ENCODE assay signal across 8 mouse cellular contexts in the genomic region with DNA sequence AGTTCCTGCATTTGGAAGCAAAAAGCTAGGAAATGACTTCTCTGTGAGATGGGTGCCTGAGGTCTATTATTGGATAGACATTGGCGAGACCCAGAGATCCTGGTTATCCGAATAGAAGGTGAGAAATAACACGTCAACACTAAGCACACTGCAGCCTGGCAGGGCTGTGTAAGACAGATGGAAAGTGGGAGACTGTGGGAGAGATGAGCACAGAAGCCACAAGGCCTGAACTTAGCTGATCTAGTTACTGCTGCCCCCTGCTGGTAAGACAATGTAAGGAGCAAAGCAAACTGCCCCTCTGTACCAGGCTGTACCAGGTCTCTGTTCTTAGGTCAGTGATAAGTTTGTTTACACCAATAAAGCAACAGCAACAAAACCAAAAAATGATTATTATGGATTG. TPM values are rescaled to one million over a fixed set of nuclear protein-coding genes. Genes with fewer than 3 reads are reported as not detected.
DNase-seq lines count a peak whose midpoint lies in the region; ATAC-seq lines count a peak whose summit lies in the region.

No protein-coding gene starts in this region.

- peaks cover 2% of the 10 kb centered on the region; the same call in 1 of the 2 replicates for H3K4me1 ChIP-seq in forebrain, embryonic 10.5 days
- H3K4me1 ChIP-seq in liver, embryonic 15.5 days (replicated peaks) = peaks cover 20% of the 10 kb centered on the region
- H3K4me1 ChIP-seq in neural tube, embryonic 14.5 days (ENCODE audit: control insufficient read depth, insufficient read depth, low read length) = no peaks in the 10 kb centered on the region

- H3K27ac ChIP-seq in forebrain, embryonic 10.5 days = no peak overlapping the region
- H3K27ac ChIP-seq in liver, embryonic 15.5 days (replicated peaks) = no peak overlapping the region
- no peak overlapping the region for H3K27ac ChIP-seq in neural tube, embryonic 14.5 days (ENCODE audit: low read depth, low read length)

- H3K4me3 ChIP-seq in forebrain, embryonic 10.5 days = no peak overlapping the region
- H3K4me3 ChIP-seq in liver, embryonic 15.5 days (replicated peaks) = no peak overlapping the region
- H3K4me3 ChIP-seq in neural tube, embryonic 14.5 days (ENCODE audit: low read depth, low read length) = no peak overlapping the region

- peak; percentile 91 for DNase-seq in ES-CJ7 (ENCODE audit: low read depth, low spot score)
- peak; percentile 77 for DNase-seq in c-Kit-positive CD71-negative TER-119-negative erythroid progenitor cells, embryonic 14.5 days (ENCODE audit: low read depth)
- DNase-seq in forebrain, embryonic 10.5 days (ENCODE audit: extremely low spot score, low spot score) = peak; percentile 66
- peak; percentile 65 to 82 for DNase-seq in heart, postnatal 14 days
- DNase-seq in large intestine, adult 2 months (ENCODE audit: low read depth, low spot score) = peak; percentile 32
- peak; percentile 97 for DNase-seq in telencephalon, adult 2 months (ENCODE audit: low read depth, low spot score)

- H3K9me3 ChIP-seq in forebrain, embryonic 10.5 days = no peaks in the 10 kb centered on the region
- no peaks in the 10 kb centered on the region for H3K9me3 ChIP-seq in liver, embryonic 15.5 days (replicated peaks)
- H3K9me3 ChIP-seq in neural tube, embryonic 14.5 days (ENCODE audit: control insufficient read depth, low read length) = no peaks in the 10 kb centered on the region

- no peaks in the 10 kb centered on the region for H3K27me3 ChIP-seq in forebrain, embryonic 10.5 days (ENCODE audit: poor library complexity, severe bottlenecking)
- H3K27me3 ChIP-seq in liver, embryonic 15.5 days = no peaks in the 10 kb centered on the region
- no peaks in the 10 kb centered on the region for H3K27me3 ChIP-seq in neural tube, embryonic 14.5 days (ENCODE audit: control insufficient read depth, insufficient read depth, low read length)

- WGBS in forebrain, embryonic 10.5 days = 29% methylated on average over 3 of the region's 3 CpGs
- WGBS in large intestine, adult 2 months = 41% methylated on average over 3 of the region's 3 CpGs
- whole genome bisulfite sequencing in liver, embryonic 15.5 days (ENCODE audit: insufficient replicate concordance) = 18% methylated on average over 3 of the region's 3 CpGs
- WGBS in neural tube, embryonic 14.5 days = 22% methylated on average over 3 of the region's 3 CpGs

- H3K36me3 ChIP-seq in forebrain, embryonic 10.5 days (replicated peaks) = no peaks in the 10 kb centered on the region
- no peaks in the 10 kb centered on the region for H3K36me3 ChIP-seq in liver, embryonic 15.5 days (replicated peaks)
- no peaks in the 10 kb centered on the region for H3K36me3 ChIP-seq in neural tube, embryonic 14.5 days (ENCODE audit: control insufficient read depth, insufficient read depth, low read length)

- H3K9ac ChIP-seq in liver, embryonic 15.5 days = no peak overlapping the region
- no peak overlapping the region for H3K9ac ChIP-seq in neural tube, embryonic 14.5 days (replicated peaks; ENCODE audit: low read depth, low read length)

- ATAC-seq in liver, embryonic 15.5 days (ENCODE audit: insufficient read depth) = peak; percentile 53; the same call in 1 of the 2 replicates
- ATAC-seq in neural tube, embryonic 14.5 days (ENCODE audit: low read depth) = peak; percentile 96

- intact Hi-C loops in heart, postnatal 14 days (cut with DNase I) = loop anchor here (5.0 kb wide), 1 partner anchor 164 kb away; no protein-coding TSS in a partner anchor

- H3K4me2 ChIP-seq in liver, embryonic 15.5 days = no peak overlapping the region
- H3K4me2 ChIP-seq in neural tube, embryonic 14.5 days (ENCODE audit: low read depth, low read length) = no peak overlapping the region

RNA-seq across cellular contexts. Expression of a gene that starts 5.6 kb away (rescaled TPM):
- 96.8 and 101 TPM in 2 replicates for polyA plus RNA-seq in forebrain, embryonic 10.5 days (2016; fragmentation: Nextera tagmentation; extraction: Ambion mirVana)
- 10 to 100 TPM; 18.6 to 21.8 TPM for total RNA-seq in heart, postnatal 14 days (2021)
- polyA plus RNA-seq in large intestine, adult 2 months (2012; rRNA removed) = 7.4 and 10.5 TPM in 2 replicates
- 48.2 and 53.4 TPM in 2 replicates for polyA plus RNA-seq in liver, embryonic 15.5 days (2015; fragmentation: Nextera tagmentation; extraction: Ambion mirVana)
- polyA plus RNA-seq in neural tube, embryonic 14.5 days (2014; fragmentation: Nextera tagmentation; extraction: Ambion mirVana) = 67.7 and 69.6 TPM in 2 replicates

RNA-seq across cellular contexts. Expression of a gene that starts 23.6 kb away (rescaled TPM):
- 0.10 TPM in 1 of 2 replicates, not detected in the other for polyA plus RNA-seq in forebrain, embryonic 10.5 days (2016; fragmentation: Nextera tagmentation; extraction: Ambion mirVana)
- total RNA-seq in heart, postnatal 14 days (2021) = under 1 TPM; 0.33 to 0.49 TPM
- polyA plus RNA-seq in large intestine, adult 2 months (2012; rRNA removed) = 0.41 and 0.67 TPM in 2 replicates
- polyA plus RNA-seq in liver, embryonic 15.5 days (2015; fragmentation: Nextera tagmentation; extraction: Ambion mirVana) = 0.15 and 0.20 TPM in 2 replicates
- 0.27 and 0.35 TPM in 2 replicates for polyA plus RNA-seq in neural tube, embryonic 14.5 days (2014; fragmentation: Nextera tagmentation; extraction: Ambion mirVana)

RNA-seq across cellular contexts. Expression of a gene that starts 34.8 kb away (rescaled TPM):
- polyA plus RNA-seq in forebrain, embryonic 10.5 days (2016; fragmentation: Nextera tagmentation; extraction: Ambion mirVana) = not detected in 2 replicates
- not detected for total RNA-seq in heart, postnatal 14 days (2021)
- 0.04 and 0.29 TPM in 2 replicates for polyA plus RNA-seq in large intestine, adult 2 months (2012; rRNA removed)
- polyA plus RNA-seq in liver, embryonic 15.5 days (2015; fragmentation: Nextera tagmentation; extraction: Ambion mirVana) = not detected in 2 replicates
- polyA plus RNA-seq in neural tube, embryonic 14.5 days (2014; fragmentation: Nextera tagmentation; extraction: Ambion mirVana) = not detected in 2 replicates

RNA-seq across cellular contexts. Expression of a gene that starts 41.8 kb away (rescaled TPM):
- polyA plus RNA-seq in forebrain, embryonic 10.5 days (2016; fragmentation: Nextera tagmentation; extraction: Ambion mirVana) = not detected in 2 replicates
- 1 to 10 TPM in 1 of 2 experiments, under 1 TPM in 1; 0.26 to 3.5 TPM for total RNA-seq in heart, postnatal 14 days (2021)
- 1.2 and 1.8 TPM in 2 replicates for polyA plus RNA-seq in large intestine, adult 2 months (2012; rRNA removed)
- polyA plus RNA-seq in liver, embryonic 15.5 days (2015; fragmentation: Nextera tagmentation; extraction: Ambion mirVana) = 0.08 and 0.16 TPM in 2 replicates
- not detected in 2 replicates for polyA plus RNA-seq in neural tube, embryonic 14.5 days (2014; fragmentation: Nextera tagmentation; extraction: Ambion mirVana)

Comparison
In these comparisons a context has a peak if more than half of its experiments do, and no peak if none do; other contexts are left out.
1. DNase-seq: peak in every context shown above with its lines; median percentile 97 in telencephalon, adult 2 months; 91 in ES-CJ7; 77 in c-Kit-positive CD71-negative TER-119-negative erythroid progenitor cells, embryonic 14.5 days; 74 in heart, postnatal 14 days; 66 in forebrain, embryonic 10.5 days; 32 in large intestine, adult 2 months.